Mouse (Mus musculus) adrenal gland, adult 2 months (tissue): ENCODE measurements around the gene Aoc1. TPM values are rescaled to one million over a fixed set of nuclear protein-coding genes. Genes with fewer than 3 reads are reported as not detected.

Experiments
- DNase-seq: peaks from one replicate; pipeline ENCODE4 v3.0.0; 2021
- polyA plus RNA-seq: library from polyadenylated mRNA; depleted of rRNA; stranded (reverse); fragments of >200 nt; gene quantifications from 2 replicates; pipeline ENCODE4 v1.2.3, GENCODE M21; 2012; rRNA removed
- total RNA-seq, 2 experiments: library from RNA; stranded (reverse); gene quantifications; 2 replicates each; pipeline ENCODE4 v1.2.3; 2021

Aoc1 gene
- total and polyA plus RNA-seq, 3 experiments = not detected

GRCm38 (mm10) chr6:48906371-48906770, 33.7 kb downstream of the Aoc1 start:
- DNase-seq = no peak

DNA sequence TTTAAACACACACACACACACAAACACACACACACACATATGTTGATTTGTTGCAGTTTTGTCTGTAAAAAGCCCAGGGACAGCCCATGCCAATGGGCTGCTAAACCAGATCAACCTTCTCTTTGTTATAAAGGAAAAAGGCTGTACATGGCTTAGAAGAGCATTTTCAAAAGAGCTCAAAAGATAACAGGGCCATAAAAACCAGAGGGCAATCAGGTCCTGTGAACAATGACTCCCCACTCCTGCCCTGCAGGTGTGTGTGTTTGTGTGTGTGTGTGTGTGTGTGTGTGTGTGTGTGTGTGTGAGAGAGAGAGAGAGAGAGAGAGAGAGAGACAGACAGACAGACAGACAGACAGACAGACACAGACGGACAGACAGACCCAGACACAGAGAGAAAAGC, 36.5 kb downstream of the Aoc1 start:
- DNase-seq = no peak

- DNase-seq = peak; percentile 6
Measured at GRCm38 (mm10) chr6:48912033-48912432, 39.3 kb downstream of the Aoc1 start.

DNA sequence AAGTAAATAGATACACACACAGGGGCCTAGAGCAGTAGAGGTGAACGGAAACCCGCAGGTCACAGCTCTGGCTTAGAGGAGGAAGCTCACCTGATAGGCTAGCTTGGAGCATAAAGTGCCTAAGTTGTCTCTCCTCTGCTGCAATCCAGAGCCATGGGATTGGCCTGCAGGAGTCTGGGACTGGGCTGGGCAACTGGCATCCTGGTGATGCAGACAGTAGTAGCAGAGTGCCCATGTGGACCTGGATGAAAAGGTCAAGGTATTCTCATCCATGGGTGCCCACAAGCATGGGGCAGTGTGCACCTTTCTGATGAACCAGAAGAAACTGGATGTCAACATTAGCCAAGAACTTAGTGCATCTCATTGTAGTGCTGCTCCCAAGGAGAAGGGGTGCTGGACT, 40.9 kb downstream of the Aoc1 start:
- DNase-seq = no peak

- DNase-seq = no peak
Measured at GRCm38 (mm10) chr6:48929595-48929994, 56.9 kb downstream of the Aoc1 start, which contains the start of gene 1600015I10Rik. Gene 1600015I10Rik, plus strand, starts transcription at chr6:48929895.

DNA sequence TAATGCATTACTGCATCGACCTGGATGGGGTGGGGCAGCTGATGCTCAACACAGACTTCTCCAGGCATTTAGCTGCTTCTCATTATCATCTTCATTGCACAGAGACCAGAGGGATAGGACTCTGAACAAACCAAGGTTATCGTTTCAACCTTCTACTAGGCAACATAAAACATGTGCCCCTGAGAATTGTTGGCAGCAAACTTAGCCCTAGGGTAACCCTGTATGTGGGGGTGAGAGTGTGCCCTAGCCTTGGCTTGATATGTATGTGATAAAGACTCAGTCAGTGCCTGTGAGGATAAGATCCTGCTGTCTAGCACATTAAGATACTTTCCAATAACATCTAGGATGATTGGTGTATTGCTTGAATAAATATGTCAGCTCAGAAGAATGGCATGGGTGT, 76.9 kb downstream of the Aoc1 start:
- peak; percentile 43 for DNase-seq

DNA sequence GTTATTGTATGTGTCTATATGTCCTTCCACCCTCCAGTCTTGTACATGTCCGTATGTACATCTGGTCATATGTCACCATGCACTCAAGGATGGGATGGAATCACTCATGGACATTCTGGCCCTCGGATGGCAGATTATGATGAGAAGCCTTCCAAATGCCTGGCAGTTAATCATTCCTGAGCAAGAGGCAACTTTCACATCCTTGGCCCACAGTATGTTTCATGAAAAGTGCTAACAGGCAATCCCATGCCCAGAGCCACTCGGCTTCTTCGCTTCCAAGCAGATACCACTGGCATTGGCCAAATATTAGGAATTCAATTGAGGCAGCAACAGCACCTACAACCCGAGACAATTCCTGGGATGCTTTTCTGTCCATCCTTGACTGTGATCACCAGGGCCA, 78.0 kb downstream of the Aoc1 start:
- no peak for DNase-seq

DNA sequence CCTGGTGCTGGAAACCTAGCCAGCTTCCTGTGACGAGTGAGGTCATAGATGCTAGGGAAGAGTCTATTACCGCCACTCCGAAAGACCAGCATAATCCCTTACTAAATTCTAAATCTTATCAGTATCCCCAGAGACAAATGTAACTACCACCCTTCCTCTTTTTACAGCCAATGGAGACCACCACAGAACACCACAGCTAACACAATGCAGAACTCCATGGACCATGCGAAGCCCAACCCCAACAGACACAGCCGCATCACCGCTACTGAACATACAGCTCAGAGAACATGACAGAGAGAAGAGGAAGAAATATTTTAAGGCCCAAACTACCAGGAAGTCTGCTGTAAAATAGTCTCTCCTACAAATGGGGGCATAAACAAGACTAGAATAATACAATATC, 78.9 kb downstream of the Aoc1 start:
- no peak for DNase-seq

- DNase-seq = peak; percentile 38
Measured at GRCm38 (mm10) chr6:48953220-48953619, 80.5 kb downstream of the Aoc1 start.

DNA sequence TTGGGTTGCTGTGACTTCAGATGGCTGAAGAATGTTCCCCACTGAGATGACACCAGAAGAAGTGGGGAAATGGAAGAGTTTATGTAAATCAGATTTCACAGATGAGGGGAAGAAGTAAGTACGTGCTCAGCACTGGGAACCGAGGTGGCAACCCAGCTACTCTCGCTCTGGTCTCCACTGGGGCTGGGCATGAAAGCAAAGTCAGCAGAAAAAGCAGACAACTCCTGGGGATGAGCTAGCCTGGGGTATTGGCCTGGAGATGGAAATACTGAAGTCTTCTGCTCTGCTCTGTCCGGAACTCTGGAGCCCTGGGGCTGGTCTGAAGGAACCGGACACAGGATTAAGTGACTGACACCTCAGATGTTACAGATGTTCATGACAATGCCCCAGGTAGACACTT, 81.5 kb downstream of the Aoc1 start:
- no peak for DNase-seq

- peak; percentile 69 for DNase-seq
Measured at GRCm38 (mm10) chr6:48954946-48955345, 82.2 kb downstream of the Aoc1 start.

GRCm38 (mm10) chr6:48956785-48957184, 84.1 kb downstream of the Aoc1 start:
- DNase-seq = no peak

DNA sequence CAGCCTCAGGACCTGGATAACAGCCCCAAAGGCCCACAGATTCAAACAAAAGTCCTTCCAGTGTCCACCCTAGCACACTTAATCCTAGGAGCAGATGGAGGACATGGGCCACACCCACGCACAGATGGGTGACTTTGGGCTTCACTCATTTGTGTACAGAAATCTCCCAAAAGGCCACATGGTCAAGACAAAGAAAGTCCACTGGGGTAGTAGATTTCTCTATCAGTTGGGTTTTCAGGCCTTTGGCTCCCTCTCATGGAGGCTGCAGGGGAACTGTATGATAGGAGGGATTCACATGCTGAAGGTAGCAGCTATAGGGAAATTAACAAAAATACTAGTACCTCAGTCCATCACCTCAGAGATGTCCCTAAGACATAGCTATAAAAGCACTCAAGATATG, 85.4 kb downstream of the Aoc1 start:
- no peak for DNase-seq

Other genes with a start within 250 kb of the Aoc1 start
- 1 to 10 TPM; 1.9 to 2.0 TPM for gene AI854703, start 246.1 kb upstream of the Aoc1 start, total RNA-seq
- gene AI854703, start 246.1 kb upstream of the Aoc1 start, polyA plus RNA-seq = 6.0 and 7.6 TPM in 2 replicates
- gene Gimap8, start 225.7 kb upstream of the Aoc1 start, total RNA-seq = 10 to 100 TPM in 1 of 2 experiments, 1 to 10 TPM in 1; 7.8 to 12.6 TPM
- gene Gimap8, start 225.7 kb upstream of the Aoc1 start, polyA plus RNA-seq = 1.2 and 1.5 TPM in 2 replicates
- 1 to 10 TPM; 3.6 to 5.9 TPM for gene Gimap9, start 196.8 kb upstream of the Aoc1 start, total RNA-seq
- gene Gimap9, start 196.8 kb upstream of the Aoc1 start, polyA plus RNA-seq = 0.34 and 0.49 TPM in 2 replicates
- gene Gimap4, start 188.3 kb upstream of the Aoc1 start, total RNA-seq = 10 to 100 TPM; 40.3 to 50.9 TPM
- gene Gimap4, start 188.3 kb upstream of the Aoc1 start, polyA plus RNA-seq = 7.8 and 8.2 TPM in 2 replicates
- gene Gimap6, start 164.7 kb upstream of the Aoc1 start, total RNA-seq = 10 to 100 TPM; 50.7 to 66.4 TPM
- gene Gimap6, start 164.7 kb upstream of the Aoc1 start, polyA plus RNA-seq = 4.5 and 4.9 TPM in 2 replicates
- gene Gm28053, start 154.3 kb upstream of the Aoc1 start, total RNA-seq = 10 to 100 TPM in 1 of 2 experiments, 1 to 10 TPM in 1; 6.9 to 11.5 TPM
- not detected in 2 replicates for gene Gm28053, start 154.3 kb upstream of the Aoc1 start, polyA plus RNA-seq
- under 1 TPM; 0.37 to 0.66 TPM for gene Gimap7, start 154.3 kb upstream of the Aoc1 start, total RNA-seq
- gene Gimap7, start 154.3 kb upstream of the Aoc1 start, polyA plus RNA-seq = 0.08 TPM in 1 of 2 replicates, not detected in the other
- gene Gimap1, start 133.8 kb upstream of the Aoc1 start, total RNA-seq = 10 to 100 TPM in 1 of 2 experiments, 1 to 10 TPM in 1; 7.9 to 12.0 TPM
- 6.5 and 8.2 TPM in 2 replicates for gene Gimap1, start 133.8 kb upstream of the Aoc1 start, polyA plus RNA-seq
- gene Gimap5, start 126.7 kb upstream of the Aoc1 start, total RNA-seq = 10 to 100 TPM; 10.5 to 17.1 TPM
- gene Gimap5, start 126.7 kb upstream of the Aoc1 start, polyA plus RNA-seq = 10.9 and 14.7 TPM in 2 replicates
- 10 to 100 TPM in 1 of 2 experiments, 1 to 10 TPM in 1; 5.2 to 10.3 TPM for gene Gimap3, start 102.0 kb upstream of the Aoc1 start, total RNA-seq
- 1.5 TPM in 2 replicates for gene Gimap3, start 102.0 kb upstream of the Aoc1 start, polyA plus RNA-seq
- gene Tmem176a, start 32.0 kb upstream of the Aoc1 start, total RNA-seq = 100 to 1,000 TPM; 303 to 381 TPM
- gene Tmem176a, start 32.0 kb upstream of the Aoc1 start, polyA plus RNA-seq = 314 and 406 TPM in 2 replicates
- gene Tmem176b, start 31.4 kb upstream of the Aoc1 start, total RNA-seq = 100 to 1,000 TPM; 608 to 699 TPM
- 591 and 724 TPM in 2 replicates for gene Tmem176b, start 31.4 kb upstream of the Aoc1 start, polyA plus RNA-seq
- gene 1600015I10Rik, start 57.0 kb downstream of the Aoc1 start, total RNA-seq = not detected
- not detected in 2 replicates for gene 1600015I10Rik, start 57.0 kb downstream of the Aoc1 start, polyA plus RNA-seq
- gene Doxl2, start 102.1 kb downstream of the Aoc1 start, total RNA-seq = not detected
- not detected in 2 replicates for gene Doxl2, start 102.1 kb downstream of the Aoc1 start, polyA plus RNA-seq
- not detected for gene Svs1, start 114.0 kb downstream of the Aoc1 start, total RNA-seq
- not detected in 2 replicates for gene Svs1, start 114.0 kb downstream of the Aoc1 start, polyA plus RNA-seq
- under 1 TPM; 0.79 to 0.86 TPM for gene Gpnmb, start 163.7 kb downstream of the Aoc1 start, total RNA-seq
- 0.65 and 1.3 TPM in 2 replicates for gene Gpnmb, start 163.7 kb downstream of the Aoc1 start, polyA plus RNA-seq
- gene Malsu1, start 200.9 kb downstream of the Aoc1 start, total RNA-seq = 10 to 100 TPM; 35.4 to 42.3 TPM
- 30.6 and 55.1 TPM in 2 replicates for gene Malsu1, start 200.9 kb downstream of the Aoc1 start, polyA plus RNA-seq